ENCODE assay signal across 10 mouse cellular contexts in genomic region chr19:41850021-41850718, GRCm38 (mm10). TPM values are rescaled to one million over a fixed set of nuclear protein-coding genes. Genes with fewer than 3 reads are reported as not detected.
A peak's percentile ranks its signal among the peaks of the same experiment; 100 is the strongest.
DNase-seq lines count a peak whose midpoint lies in the region; ATAC-seq and TF ChIP-seq lines count a peak whose summit lies in the region.
"Had no signal": no experiment of that assay in that cellular context is flagged by ENCODE, and none has a peak within 500 bp of the region (broad histone marks: within the 10 kb centered on the region; RNA-seq: fewer than 3 reads in every experiment).

No protein-coding gene starts in this region.

- H3K4me3 ChIP-seq in liver, embryonic 13.5 days (replicated peaks), result no peak overlapping the region
- no peak overlapping the region for H3K4me3 ChIP-seq in forebrain, embryonic 13.5 days
- H3K4me3 ChIP-seq in limb, embryonic 12.5 days (replicated peaks), result no peak overlapping the region
- H3K4me3 ChIP-seq in olfactory bulb, adult 2 months (ENCODE audit: insufficient read depth, low read depth, low read length), result no peak overlapping the region
- H3K4me3 ChIP-seq: megakaryocyte, embryonic 14.5 days had no signal

- no peak overlapping the region for H3K27ac ChIP-seq in liver, embryonic 13.5 days
- H3K27ac ChIP-seq in forebrain, embryonic 13.5 days, result peak overlapping the region; percentile 92
- H3K27ac ChIP-seq in limb, embryonic 12.5 days, result peak overlapping the region; percentile 87
- H3K27ac ChIP-seq in olfactory bulb, adult 2 months (ENCODE audit: insufficient read depth, low read depth, low read length), result peak overlapping the region; percentile 76
- H3K27ac ChIP-seq: liver, embryonic 14.5 days had no signal

- H3K27me3 ChIP-seq in liver, embryonic 13.5 days, result no peaks in the 10 kb centered on the region
- no peaks in the 10 kb centered on the region for H3K27me3 ChIP-seq in forebrain, embryonic 13.5 days
- peaks cover 19% of the 10 kb centered on the region for H3K27me3 ChIP-seq in limb, embryonic 12.5 days
- H3K27me3 ChIP-seq: megakaryocyte, embryonic 14.5 days had no signal

- H3K4me1 ChIP-seq in liver, embryonic 13.5 days (replicated peaks), result peaks cover 42% of the 10 kb centered on the region
- peaks cover 42% of the 10 kb centered on the region for H3K4me1 ChIP-seq in forebrain, embryonic 13.5 days
- H3K4me1 ChIP-seq in limb, embryonic 12.5 days (replicated peaks), result peaks cover 26% of the 10 kb centered on the region
- H3K4me1 ChIP-seq in olfactory bulb, adult 2 months (ENCODE audit: control insufficient read depth, insufficient read depth, low read length), result peaks cover 10% of the 10 kb centered on the region

- H3K9me3 ChIP-seq in liver, embryonic 13.5 days (replicated peaks), result no peaks in the 10 kb centered on the region
- no peaks in the 10 kb centered on the region; the same call in 1 of the 2 replicates for H3K9me3 ChIP-seq in forebrain, embryonic 13.5 days (replicated peaks)
- H3K9me3 ChIP-seq in limb, embryonic 12.5 days, result no peaks in the 10 kb centered on the region

- no peak for ATAC-seq in liver, embryonic 13.5 days (ENCODE audit: low read depth)
- ATAC-seq in forebrain, embryonic 13.5 days, result no peak
- ATAC-seq in limb, embryonic 12.5 days (ENCODE audit: insufficient number of reproducible peaks, insufficient read depth, low FRiP score, low TSS enrichment, low read depth), result no peak
- no peak for ATAC-seq in megakaryocyte-erythroid progenitor cell, adult 5-6 weeks (replicated peaks; ENCODE audit: low FRiP score, low TSS enrichment, poor library complexity, severe bottlenecking)

- DNase-seq in liver, embryonic 13.5 days, result no peak
- DNase-seq in liver, result no peak
- DNase-seq in heart, adult 8-10 months (ENCODE audit: low spot score), result no peak
- DNase-seq in heart, postnatal 4 days, result no peak

- TF ChIP-seq CTCF in olfactory bulb, adult 2 months (IDR thresholded peaks at IDR 0.05; ENCODE audit: insufficient read depth, low read depth, low read length), result no peak

- H3K9ac ChIP-seq in liver, embryonic 13.5 days, result peak overlapping the region; percentile 29; the same call in 1 of the 2 replicates
- no peak overlapping the region for H3K9ac ChIP-seq in forebrain, embryonic 13.5 days
- no peak overlapping the region for H3K9ac ChIP-seq in limb, embryonic 12.5 days (replicated peaks)
- H3K9ac ChIP-seq: liver, embryonic 14.5 days had no signal

- no peak for TF ChIP-seq POLR2A in olfactory bulb, adult 2 months (IDR thresholded peaks at IDR 0.05; ENCODE audit: insufficient read depth, low read depth, low read length)

- H3K36me3 ChIP-seq in liver, embryonic 13.5 days, result no peaks in the 10 kb centered on the region
- H3K36me3 ChIP-seq in forebrain, embryonic 13.5 days (ENCODE audit: poor library complexity, severe bottlenecking), result no peaks in the 10 kb centered on the region
- no peaks in the 10 kb centered on the region for H3K36me3 ChIP-seq in limb, embryonic 12.5 days

- 57% methylated on average over 6 of the region's 6 CpGs for WGBS in liver, embryonic 13.5 days (ENCODE audit: insufficient replicate concordance)
- WGBS in forebrain, embryonic 13.5 days, result 5% methylated on average over 6 of the region's 6 CpGs
- WGBS in limb, embryonic 12.5 days, result 24% methylated on average over 6 of the region's 6 CpGs
- WGBS in olfactory bulb, adult 2 months, result 31% methylated on average over 6 of the region's 6 CpGs

- no peak overlapping the region for H3K4me2 ChIP-seq in liver, embryonic 13.5 days
- H3K4me2 ChIP-seq in forebrain, embryonic 13.5 days, result peak overlapping the region; percentile 47
- H3K4me2 ChIP-seq in limb, embryonic 12.5 days, result peak overlapping the region; percentile 20

RNA-seq across cellular contexts. Expression of gene Frat2, which starts 2.2 kb away (rescaled TPM):
- 4.6 and 6.0 TPM in 2 replicates for polyA plus RNA-seq in liver, embryonic 13.5 days (2015; fragmentation: Nextera tagmentation; extraction: Ambion mirVana)
- 10.4 and 12.4 TPM in 2 replicates for polyA plus RNA-seq in forebrain, embryonic 13.5 days (2015; fragmentation: Nextera tagmentation; extraction: Ambion mirVana)
- 5.0 and 5.6 TPM in 2 replicates for polyA plus RNA-seq in limb, embryonic 12.5 days (2016; fragmentation: Nextera tagmentation; extraction: Ambion mirVana)
- not detected in 2 replicates for polyA plus RNA-seq in olfactory bulb, adult 2 months (2012; ENCODE audit: insufficient read depth, insufficient read length, low replicate concordance, missing spikeins)
- 1 to 10 TPM; 2.2 to 4.6 (median 2.5) TPM for total RNA-seq in heart, adult 8-10 months (2022)
- total RNA-seq in megakaryocyte-erythroid progenitor cell, adult 5-6 weeks (2014; fragmentation: Nextera tagmentation), result 30.5 and 32.9 TPM in 2 replicates
- total RNA-seq in megakaryocyte-erythroid progenitor cell, adult 5-6 weeks (2017), result 55.8 and 63.7 TPM in 2 replicates
- 1 to 10 TPM; 3.6 to 3.9 TPM for total RNA-seq in heart, postnatal 4 days (2021)

RNA-seq across cellular contexts. Expression of gene Frat1, which starts 20.4 kb away (rescaled TPM):
- 13.7 and 14.5 TPM in 2 replicates for polyA plus RNA-seq in liver, embryonic 13.5 days (2015; fragmentation: Nextera tagmentation; extraction: Ambion mirVana)
- 25.7 and 27.3 TPM in 2 replicates for polyA plus RNA-seq in forebrain, embryonic 13.5 days (2015; fragmentation: Nextera tagmentation; extraction: Ambion mirVana)
- polyA plus RNA-seq in limb, embryonic 12.5 days (2016; fragmentation: Nextera tagmentation; extraction: Ambion mirVana), result 5.8 and 6.2 TPM in 2 replicates
- not detected in 2 replicates for polyA plus RNA-seq in olfactory bulb, adult 2 months (2012; ENCODE audit: insufficient read depth, insufficient read length, low replicate concordance, missing spikeins)
- total RNA-seq in heart, adult 8-10 months (2022), result 1 to 10 TPM; 1.9 to 4.5 (median 3.4) TPM
- 18.1 and 25.6 TPM in 2 replicates for total RNA-seq in megakaryocyte-erythroid progenitor cell, adult 5-6 weeks (2014; fragmentation: Nextera tagmentation)
- total RNA-seq in megakaryocyte-erythroid progenitor cell, adult 5-6 weeks (2017), result 17.7 and 32.4 TPM in 2 replicates
- 1 to 10 TPM; 2.1 to 2.3 TPM for total RNA-seq in heart, postnatal 4 days (2021)

RNA-seq across cellular contexts. Expression of gene Rrp12, which starts 45.8 kb away (rescaled TPM):
- 15.2 and 17.2 TPM in 2 replicates for polyA plus RNA-seq in liver, embryonic 13.5 days (2015; fragmentation: Nextera tagmentation; extraction: Ambion mirVana)
- 15.8 and 18.1 TPM in 2 replicates for polyA plus RNA-seq in forebrain, embryonic 13.5 days (2015; fragmentation: Nextera tagmentation; extraction: Ambion mirVana)
- polyA plus RNA-seq in limb, embryonic 12.5 days (2016; fragmentation: Nextera tagmentation; extraction: Ambion mirVana), result 22.8 and 23.2 TPM in 2 replicates
- not detected in 2 replicates for polyA plus RNA-seq in olfactory bulb, adult 2 months (2012; ENCODE audit: insufficient read depth, insufficient read length, low replicate concordance, missing spikeins)
- total RNA-seq in heart, adult 8-10 months (2022), result 10 to 100 TPM; 16.4 to 18.7 (median 18.5) TPM
- 21.0 and 31.4 TPM in 2 replicates for total RNA-seq in megakaryocyte-erythroid progenitor cell, adult 5-6 weeks (2014; fragmentation: Nextera tagmentation)
- total RNA-seq in megakaryocyte-erythroid progenitor cell, adult 5-6 weeks (2017), result 26.5 and 36.0 TPM in 2 replicates
- 10 to 100 TPM; 19.9 to 23.4 TPM for total RNA-seq in heart, postnatal 4 days (2021)

RNA-seq across cellular contexts. Expression of gene Arhgap19, which starts 48.3 kb away (rescaled TPM):
- 25.0 and 33.6 TPM in 2 replicates for polyA plus RNA-seq in liver, embryonic 13.5 days (2015; fragmentation: Nextera tagmentation; extraction: Ambion mirVana)
- 20.4 and 21.5 TPM in 2 replicates for polyA plus RNA-seq in forebrain, embryonic 13.5 days (2015; fragmentation: Nextera tagmentation; extraction: Ambion mirVana)
- polyA plus RNA-seq in limb, embryonic 12.5 days (2016; fragmentation: Nextera tagmentation; extraction: Ambion mirVana), result 33.5 and 35.0 TPM in 2 replicates
- polyA plus RNA-seq in olfactory bulb, adult 2 months (2012; ENCODE audit: insufficient read depth, insufficient read length, low replicate concordance, missing spikeins), result not detected in 2 replicates
- 1 to 10 TPM; 1.6 to 2.6 (median 2.0) TPM for total RNA-seq in heart, adult 8-10 months (2022)
- 41.0 and 44.7 TPM in 2 replicates for total RNA-seq in megakaryocyte-erythroid progenitor cell, adult 5-6 weeks (2014; fragmentation: Nextera tagmentation)
- 34.1 and 40.5 TPM in 2 replicates for total RNA-seq in megakaryocyte-erythroid progenitor cell, adult 5-6 weeks (2017)
- 10 to 100 TPM in 1 of 2 experiments, 1 to 10 TPM in 1; 9.5 to 10.2 TPM for total RNA-seq in heart, postnatal 4 days (2021)

Comparison
In these comparisons a context has a peak if more than half of its experiments do, and no peak if none do; other contexts are left out.
1. RNA of gene Rrp12, which starts 45.8 kb away (polyA plus RNA-seq): 22.8 to 23.2 TPM in limb, embryonic 12.5 days, 15.8 to 18.1 TPM in forebrain, embryonic 13.5 days and 15.2 to 17.2 TPM in liver, embryonic 13.5 days; not detected in olfactory bulb, adult 2 months; every median in the first group is over 10 times any median in the second.